Mouse (Mus musculus) testis, postnatal 14 days (tissue): ENCODE measurements around the gene Shroom3.

Source experiments
- DNase-seq: peaks from one replicate; pipeline ENCODE4 v3.0.0; 2021; ENCODE audit warnings: low spot score

Shroom3 gene

GRCm38 (mm10) chr5:92683351-92683807 lies at the start of gene Shroom3:
Gene Shroom3 (plus strand): TSS chr5:92683435.
- DNase-seq: peak; percentile 12

- no peak for DNase-seq
These were observed 49.7 kb upstream of the Shroom3 start for GRCm38 (mm10) chr5:92633526-92633925.

GRCm38 (mm10) chr5:92634916-92635315 lies 48.3 kb upstream of the Shroom3 start:
- DNase-seq: no peak

GRCm38 (mm10) chr5:92635891-92636290 lies 47.3 kb upstream of the Shroom3 start:
- DNase-seq: no peak

- no peak for DNase-seq
These were observed 42.4 kb upstream of the Shroom3 start for GRCm38 (mm10) chr5:92640861-92641260.

- DNase-seq: peak; percentile 19
These were observed 27.0 kb upstream of the Shroom3 start for GRCm38 (mm10) chr5:92656256-92656655.

GRCm38 (mm10) chr5:92664321-92664720 lies 18.9 kb upstream of the Shroom3 start:
- DNase-seq: no peak

- no peak for DNase-seq
These were observed 16.4 kb upstream of the Shroom3 start for GRCm38 (mm10) chr5:92666860-92667259.

GRCm38 (mm10) chr5:92674859-92675573 lies 8.2 kb upstream of the Shroom3 start, which contains the start of gene Ccdc158:
Gene Ccdc158 (minus strand): TSS chr5:92675271.
- DNase-seq: peak; percentile 93

- no peak for DNase-seq
These were observed 7.7 kb upstream of the Shroom3 start for GRCm38 (mm10) chr5:92675574-92675920.

GRCm38 (mm10) chr5:92679441-92679840 lies 3.8 kb upstream of the Shroom3 start:
- DNase-seq: no peak

- no peak for DNase-seq
These were observed 1.4 kb upstream of the Shroom3 start for GRCm38 (mm10) chr5:92681861-92682260.

GRCm38 (mm10) chr5:92682621-92683348 lies 450 bp upstream of the Shroom3 start:
- no peak for DNase-seq

- no peak for DNase-seq
These were observed 738 bp downstream of the Shroom3 start for GRCm38 (mm10) chr5:92683871-92684475.

- DNase-seq: no peak
These were observed 1.7 kb downstream of the Shroom3 start for GRCm38 (mm10) chr5:92684715-92685460.

- DNase-seq: no peak
These were observed 4.9 kb downstream of the Shroom3 start for GRCm38 (mm10) chr5:92688124-92688523.

- no peak for DNase-seq
These were observed 5.3 kb downstream of the Shroom3 start for GRCm38 (mm10) chr5:92688569-92688968.

- no peak for DNase-seq
These were observed 9.2 kb downstream of the Shroom3 start for GRCm38 (mm10) chr5:92692206-92693007.

- DNase-seq: no peak
These were observed 10.5 kb downstream of the Shroom3 start for GRCm38 (mm10) chr5:92693744-92694143.

GRCm38 (mm10) chr5:92694316-92694995 lies 11.2 kb downstream of the Shroom3 start:
- no peak for DNase-seq
